Mouse (Mus musculus) midbrain, embryonic 11.5 days (tissue): ENCODE results near the gene Trim63. TPM values are rescaled to one million over a fixed set of nuclear protein-coding genes. Genes with fewer than 3 reads are reported as not detected.

ENCODE experiments used
- ATAC-seq: fragments of 200-750 bp; cut with Nextera tagmentation; 2 replicates; pipeline ENCODE4 v1.8.0; 2017; ENCODE audit warnings: moderate TSS enrichment, moderate library complexity; ENCODE audit not compliant: low FRiP score
- DNase-seq: peaks from one replicate; pipeline ENCODE4 v3.0.0; 2015; ENCODE audit warnings: low spot score; ENCODE audit errors: missing footprints
- H3K27ac ChIP-seq: fragments of 300-500 bp; sonication (generic); 2 replicates; pipeline ENCODE4 v1.5.1; 2014; ENCODE audit warnings: low read depth, low read length
- H3K27me3 ChIP-seq: fragments of 300-500 bp; sonication (generic); 2 replicates; pipeline ENCODE4 v1.6.1; 2014; ENCODE audit warnings: mild to moderate bottlenecking, low read length, moderate library complexity, mixed read lengths; ENCODE audit not compliant: control insufficient read depth, insufficient read depth
- H3K36me3 ChIP-seq: fragments of 300-500 bp; sonication (generic); 2 replicates; pipeline ENCODE4 v1.6.1; 2014; ENCODE audit warnings: mild to moderate bottlenecking, low read length, moderate library complexity, mixed read lengths; ENCODE audit not compliant: control insufficient read depth, insufficient read depth
- H3K4me1 ChIP-seq: fragments of 300-500 bp; sonication (generic); 2 replicates; pipeline ENCODE4 v1.6.1; 2014; ENCODE audit warnings: low read length; ENCODE audit not compliant: control insufficient read depth, insufficient read depth
- H3K4me2 ChIP-seq: fragments of 300-500 bp; sonication (generic); 2 replicates; pipeline ENCODE4 v1.6.1; 2014; ENCODE audit warnings: mild to moderate bottlenecking, moderate library complexity
- H3K4me3 ChIP-seq: fragments of 300-500 bp; sonication (generic); 2 replicates; pipeline ENCODE4 v1.5.1; 2014; ENCODE audit warnings: low read depth, low read length
- H3K9ac ChIP-seq: fragments of 300-500 bp; sonication (generic); 2 replicates; pipeline ENCODE4 v1.6.1; 2014; ENCODE audit warnings: low read length
- H3K9me3 ChIP-seq: fragments of 300-500 bp; sonication (generic); 2 replicates; pipeline ENCODE4 v1.6.1; 2016; ENCODE audit warnings: low read length; ENCODE audit not compliant: control insufficient read depth
- WGBS: fragments of 180-500 bp; shearing (Covaris S2); extraction: QIAGEN DNeasy Blood & Tissue Kit; methylation state at CpG from one replicate; pipeline ENCODE4 v1.1.7; 2014; 5-methylcytosine and 5-hydroxymethylcytosine counted together
- polyA plus RNA-seq: library from polyadenylated mRNA; unstranded; fragments of >200 nt; fragmentation: Nextera tagmentation; extraction: Ambion mirVana; gene quantifications from 2 replicates; pipeline ENCODE4 v1.2.1, GENCODE M21; 2014

Trim63 gene
- polyA plus RNA-seq, 1 experiment from 2014 or later: not detected

- no peak overlapping the region for H3K9ac ChIP-seq
These were observed 37.4 kb downstream of the Trim63 start for GRCm38 (mm10) chr4:134352261-134352707.

GRCm38 (mm10) chr4:134352929-134353328 is 38.0 kb downstream of the Trim63 start:
- no peak overlapping the region for H3K9ac ChIP-seq
- ATAC-seq (no peak), DNase-seq (no peak)
- H3K9me3 ChIP-seq: no peaks in the 10 kb centered on the region
- H3K27me3 ChIP-seq: 0 out of 2 replicates have a peak, but pooled peaks cover 3% of the 10 kb centered on the region
- no peak overlapping the region for H3K4me2 ChIP-seq
- H3K4me1 ChIP-seq: no peaks in the 10 kb centered on the region; the same call in 1 of the 2 replicates
- H3K4me3 ChIP-seq: no peak overlapping the region
- no peaks in the 10 kb centered on the region for H3K36me3 ChIP-seq
- no peak overlapping the region for H3K27ac ChIP-seq
- WGBS: 83% methylated on average over 7 of the region's 7 CpGs

More at GRCm38 (mm10) chr4:134352261-134352707, 37.4 kb downstream of the Trim63 start:
- 0 out of 2 replicates have a peak, but pooled peaks cover under 1% of the 10 kb centered on the region for H3K27me3 ChIP-seq
- no peak overlapping the region for H3K4me2 ChIP-seq
- no peaks in the 10 kb centered on the region for H3K9me3 ChIP-seq
- ATAC-seq (no peak), DNase-seq (no peak)
- no peaks in the 10 kb centered on the region for H3K36me3 ChIP-seq
- no peak overlapping the region for H3K4me3 ChIP-seq
- WGBS: 67% methylated on average over 12 of the region's 12 CpGs
- H3K27ac ChIP-seq: no peak overlapping the region
- no peaks in the 10 kb centered on the region; the same call in 1 of the 2 replicates for H3K4me1 ChIP-seq

DNA sequence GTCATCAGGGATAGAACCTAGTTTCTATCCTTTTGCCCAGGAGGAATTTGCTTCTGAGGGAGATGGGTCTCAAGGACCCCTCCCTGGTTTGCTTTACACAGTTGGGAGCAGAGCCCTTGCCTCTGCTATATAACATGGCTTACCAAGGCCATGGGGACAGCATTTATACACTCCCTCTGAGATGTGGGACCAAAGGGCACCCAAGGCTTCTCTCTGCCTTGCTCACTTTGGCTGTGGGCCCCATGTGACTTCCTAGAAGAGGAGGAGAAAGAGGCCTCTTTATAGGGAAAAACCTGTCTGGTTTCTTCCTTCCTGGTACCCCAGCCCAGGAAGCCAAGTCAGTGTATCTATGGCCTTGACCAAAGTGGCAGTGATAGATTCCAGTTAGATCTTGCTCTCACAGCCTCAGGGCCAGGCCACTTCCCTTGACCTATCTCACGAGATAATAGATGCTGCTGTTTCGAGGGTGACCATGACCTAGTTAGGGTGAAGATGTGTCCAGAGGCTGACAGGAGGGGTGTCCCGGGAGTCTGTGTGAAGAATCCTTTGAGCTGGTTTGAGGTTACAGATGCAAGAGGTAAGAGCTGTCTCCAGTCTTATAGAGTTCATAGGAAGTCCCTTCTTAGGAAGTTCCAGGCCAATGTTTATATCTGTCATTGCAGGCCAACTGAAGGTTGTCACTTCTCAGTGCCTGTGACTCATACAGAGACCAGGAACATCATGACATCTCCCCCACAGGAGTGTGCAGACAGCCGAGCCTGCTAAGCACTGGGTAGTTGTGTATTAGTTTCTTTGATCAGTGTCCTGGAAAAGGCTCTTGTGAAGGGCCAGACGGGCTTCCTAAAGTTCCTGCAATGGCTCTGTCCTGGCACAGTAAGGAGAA is 38.8 kb downstream of the Trim63 start:
- ATAC-seq (no peak), DNase-seq (no peak)
- Histone ChIP-seq H3K27ac (no peak overlapping the region), H3K4me1 (no peaks in the 10 kb centered on the region; the same call in 1 of the 2 replicates), H3K9me3 (no peaks in the 10 kb centered on the region), H3K27me3 (0 out of 2 replicates have a peak, but pooled peaks cover 3% of the 10 kb centered on the region), H3K9ac (no peak overlapping the region), H3K36me3 (no peaks in the 10 kb centered on the region), H3K4me3 (no peak overlapping the region), H3K4me2 (no peak overlapping the region)
- WGBS: 68% methylated on average over 5 of the region's 5 CpGs

DNA sequence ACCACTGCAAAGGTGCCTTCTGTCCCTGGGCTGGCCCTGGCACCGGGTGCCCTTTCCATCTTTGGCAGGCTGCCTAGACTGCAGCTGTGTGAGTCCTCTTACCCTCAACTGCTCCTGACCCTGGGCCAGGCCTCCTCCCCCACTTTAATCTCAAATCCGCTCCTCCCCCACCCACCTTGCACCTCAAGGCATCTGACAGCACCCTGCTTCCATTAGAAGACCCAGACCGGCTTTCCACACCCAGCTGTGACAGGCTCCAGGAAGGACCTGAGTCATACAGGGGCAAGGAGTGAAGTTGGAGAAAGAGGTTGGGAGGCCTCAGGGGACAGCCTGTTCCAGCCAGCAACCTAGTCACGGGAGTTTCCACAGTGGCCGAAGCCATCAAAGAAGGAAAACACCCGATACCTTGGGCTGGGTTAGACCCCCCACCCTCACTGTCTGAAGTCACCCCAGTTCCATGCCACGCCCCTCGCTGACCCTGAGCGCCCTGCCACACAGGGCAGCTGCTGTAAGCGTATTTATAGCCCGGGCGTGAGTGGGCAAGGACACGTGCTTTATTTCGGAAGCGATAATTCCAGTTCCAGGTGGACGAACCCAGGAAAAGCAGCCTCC is 41.0 kb downstream of the Trim63 start:
- no peak overlapping the region for H3K9ac ChIP-seq
- no peaks in the 10 kb centered on the region; the same call in 1 of the 2 replicates for H3K4me1 ChIP-seq
- no peaks in the 10 kb centered on the region for H3K36me3 ChIP-seq
- no peak overlapping the region for H3K4me3 ChIP-seq
- no peak for ATAC-seq
- no peaks in the 10 kb centered on the region for H3K9me3 ChIP-seq
- H3K27ac ChIP-seq: no peak overlapping the region
- no peak overlapping the region for H3K4me2 ChIP-seq
- 0 out of 2 replicates have a peak, but pooled peaks cover 3% of the 10 kb centered on the region for H3K27me3 ChIP-seq
- 58% methylated on average over 16 of the region's 16 CpGs for WGBS
- no peak for DNase-seq

DNA sequence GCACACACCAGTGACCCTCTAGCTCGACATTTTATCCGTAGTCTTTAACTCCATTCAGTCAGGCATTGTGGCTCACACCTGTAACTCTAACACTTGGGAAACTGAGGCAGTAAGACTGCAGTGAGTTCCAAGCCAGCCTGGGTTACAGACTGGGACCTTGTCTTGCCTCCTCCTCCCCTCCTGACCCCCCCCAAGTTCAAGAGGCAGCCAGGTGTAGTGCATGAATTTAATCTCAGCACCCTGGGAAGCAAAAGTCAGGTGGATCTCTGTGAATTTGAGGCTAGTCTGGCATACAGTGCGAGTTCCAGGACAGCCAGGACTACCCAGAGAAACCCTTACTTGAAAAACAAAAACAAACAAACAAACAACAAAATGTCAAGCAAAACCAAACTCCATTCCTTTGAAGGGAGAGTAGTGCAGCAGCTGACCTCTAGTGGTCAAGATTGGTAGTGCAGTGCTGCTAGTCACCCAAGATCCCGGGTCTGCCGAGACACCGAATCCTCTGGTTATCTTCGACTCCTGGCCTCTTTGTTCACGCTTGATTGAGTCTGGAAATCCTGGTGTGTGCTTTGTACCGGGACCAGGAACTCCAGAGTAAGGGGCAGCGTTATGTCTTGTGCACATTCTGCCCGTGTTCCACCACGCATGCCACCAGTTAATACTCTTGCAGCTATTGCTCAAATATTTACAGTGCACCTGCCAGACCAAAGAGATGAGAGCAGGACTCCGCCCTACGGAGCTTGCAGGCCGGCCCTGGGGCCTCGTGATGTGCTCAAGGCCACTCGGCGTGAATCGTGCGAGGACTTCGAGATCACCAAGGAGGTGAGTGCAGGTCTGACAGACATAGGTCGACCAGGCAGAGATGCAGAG is 41.9 kb downstream of the Trim63 start:
- Histone ChIP-seq H3K27ac (no peak overlapping the region), H3K9ac (peak overlapping the region; percentile 13), H3K4me1 (no peaks in the 10 kb centered on the region; the same call in 1 of the 2 replicates), H3K4me2 (peak overlapping the region; percentile 5; the same call in 1 of the 2 replicates), H3K27me3 (0 out of 2 replicates have a peak, but pooled peaks cover 3% of the 10 kb centered on the region), H3K36me3 (no peaks in the 10 kb centered on the region), H3K9me3 (no peaks in the 10 kb centered on the region), H3K4me3 (peak overlapping the region; percentile 8; the same call in 1 of the 2 replicates)
- DNase-seq (peak; percentile 97), ATAC-seq (no peak)
- 19% methylated on average over 22 of the region's 22 CpGs for WGBS

- Histone ChIP-seq H3K9me3 (no peaks in the 10 kb centered on the region), H3K4me2 (peak overlapping the region; percentile 5; the same call in 1 of the 2 replicates), H3K27ac (no peak overlapping the region), H3K4me1 (no peaks in the 10 kb centered on the region; the same call in 1 of the 2 replicates), H3K9ac (peak overlapping the region; percentile 13), H3K4me3 (0 out of 2 replicates have a peak overlapping the region, but pooled peaks have one; percentile 8), H3K36me3 (no peaks in the 10 kb centered on the region), H3K27me3 (0 out of 2 replicates have a peak, but pooled peaks cover 3% of the 10 kb centered on the region)
- no peak for ATAC-seq
- no peak for DNase-seq
- WGBS: 41% methylated on average over 17 of the region's 17 CpGs
These were observed 42.5 kb downstream of the Trim63 start for GRCm38 (mm10) chr4:134357461-134357771.

DNA sequence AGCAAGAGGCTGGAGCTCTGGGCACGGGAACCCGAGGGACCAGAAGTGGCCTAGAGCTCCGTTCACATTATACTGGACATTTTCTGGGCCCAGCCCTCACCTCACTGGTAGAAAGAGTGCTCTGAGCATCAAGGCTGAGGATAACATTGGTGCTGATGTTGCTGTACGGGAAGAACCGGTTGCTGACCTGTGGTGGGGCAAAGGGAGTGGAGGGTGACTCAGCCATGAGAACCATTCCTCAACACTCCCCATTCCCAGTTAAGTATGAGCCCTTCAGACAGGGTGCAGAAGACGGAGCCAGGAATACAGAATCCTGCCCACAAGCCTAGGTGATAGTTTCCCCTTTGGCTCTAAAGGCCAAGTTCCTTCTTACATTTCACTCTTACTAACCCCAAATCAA is 44.7 kb downstream of the Trim63 start:
- H3K9ac ChIP-seq: no peak overlapping the region
- DNase-seq: no peak
- no peaks in the 10 kb centered on the region; the same call in 1 of the 2 replicates for H3K4me1 ChIP-seq

DNA sequence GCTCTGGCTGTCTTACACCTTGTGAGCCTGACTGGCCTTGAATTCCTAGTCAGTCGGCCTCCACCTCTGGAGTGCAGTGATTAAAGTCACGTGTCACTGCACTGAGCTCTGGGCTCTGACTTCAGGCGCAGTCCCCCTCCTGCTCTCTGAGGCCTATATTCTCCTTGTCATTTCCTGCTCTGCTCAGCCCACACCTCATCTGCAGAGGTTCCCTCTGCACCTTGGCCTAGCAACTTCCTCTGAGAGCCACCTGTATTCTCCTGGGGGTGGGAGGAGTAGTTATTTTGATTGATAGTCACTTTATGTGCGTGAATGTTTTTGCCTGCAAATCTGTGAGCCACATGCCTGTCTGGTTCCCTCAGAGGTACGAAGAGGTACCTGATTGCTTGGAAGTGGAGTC is 46.3 kb downstream of the Trim63 start:
- Histone ChIP-seq H3K4me3 (no peak overlapping the region), H3K4me2 (no peak overlapping the region), H3K9me3 (no peaks in the 10 kb centered on the region), H3K36me3 (no peaks in the 10 kb centered on the region), H3K27ac (no peak overlapping the region), H3K9ac (no peak overlapping the region), H3K27me3 (peaks cover 6% of the 10 kb centered on the region; the same call in 1 of the 2 replicates), H3K4me1 (no peaks in the 10 kb centered on the region; the same call in 1 of the 2 replicates)
- ATAC-seq: no peak
- DNase-seq: no peak
- 61% methylated on average over 5 of the region's 5 CpGs for WGBS

More for the DNA sequence above, 44.7 kb downstream of the Trim63 start:
- Histone ChIP-seq H3K4me3 (no peak overlapping the region), H3K27ac (no peak overlapping the region), H3K4me2 (no peak overlapping the region), H3K36me3 (no peaks in the 10 kb centered on the region), H3K9me3 (no peaks in the 10 kb centered on the region), H3K27me3 (0 out of 2 replicates have a peak, but pooled peaks cover 3% of the 10 kb centered on the region)
- no peak for ATAC-seq
- 85% methylated on average over 6 of the region's 6 CpGs for WGBS
